Mouse (Mus musculus) mouse trophoblast stem cell (cell line): ENCODE data around the gene Cadm1.

ENCODE experiments used
- in situ Hi-C, 2 experiments: fragments of 300-500 bp; cut with MseI, MboI; formaldehyde crosslinking; loops; 2 replicates in 1 of 2; 3 replicates in 1 of 2; pipeline ENCODE4 v1.15.1; 2025

Gene Cadm1

DNA sequence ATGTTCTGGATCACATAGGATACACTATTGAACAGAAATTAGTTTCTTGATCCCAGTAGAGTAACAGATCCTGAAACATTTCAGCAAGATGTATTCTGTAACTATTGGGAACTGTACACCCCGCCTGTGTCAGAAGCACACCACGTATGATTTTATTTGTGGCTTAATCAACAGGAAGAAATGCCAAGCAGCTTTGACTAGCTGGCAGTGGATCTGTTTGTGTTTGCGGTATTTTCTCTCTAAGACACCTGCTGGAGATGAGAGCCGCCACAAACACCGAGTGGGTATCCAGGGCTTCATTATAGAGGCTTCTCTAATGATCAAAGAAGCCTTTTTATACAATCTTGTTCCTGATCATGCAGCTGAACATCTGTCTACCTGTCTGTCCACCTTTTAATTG, 204.9 kb downstream of the Cadm1 start:
- in situ Hi-C loops = no loop called here

DNA sequence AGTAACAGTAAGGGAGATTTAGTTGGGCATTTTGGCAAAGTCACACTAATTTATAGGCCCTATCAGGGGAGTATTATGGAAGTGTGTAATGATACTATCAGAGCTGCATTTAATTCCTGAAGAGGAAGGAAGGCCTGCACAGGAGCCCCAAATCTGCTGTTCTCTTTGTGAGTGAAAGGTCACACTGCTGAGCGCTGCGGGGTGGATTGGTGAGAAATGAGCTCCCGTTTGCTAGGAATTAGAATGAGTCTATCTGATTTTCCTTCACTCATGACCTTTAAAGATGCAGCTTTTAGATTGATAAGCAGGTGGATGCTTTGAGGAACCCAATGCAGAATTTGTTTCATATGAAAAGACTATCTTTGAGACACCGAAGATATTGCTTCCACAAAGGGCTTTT, 208.8 kb downstream of the Cadm1 start:
- in situ Hi-C loops = no loop called here

GRCm38 (mm10) chr9:47739276-47739675, 209.3 kb downstream of the Cadm1 start:
- in situ Hi-C loops = no loop called here

GRCm38 (mm10) chr9:47741751-47742150, 211.8 kb downstream of the Cadm1 start:
- in situ Hi-C loops = no loop called here

DNA sequence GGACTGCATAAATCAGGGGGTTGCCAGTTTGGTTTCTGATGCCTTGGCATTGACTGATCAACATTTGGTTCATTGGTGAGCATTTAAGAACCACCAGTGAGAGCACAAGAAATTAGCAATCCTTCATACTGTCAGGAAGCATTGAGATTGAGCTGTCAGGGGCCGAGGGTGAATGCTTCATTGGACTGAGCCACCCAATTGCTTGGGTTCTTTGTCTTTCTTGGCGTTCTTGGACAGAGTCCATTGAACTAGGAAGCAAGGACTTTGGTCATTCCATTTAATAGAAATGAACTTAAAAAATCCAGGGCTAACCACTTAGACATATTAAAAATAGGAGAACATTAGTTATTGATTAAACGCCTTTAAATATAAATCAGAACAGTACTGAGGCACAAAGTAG, 214.9 kb downstream of the Cadm1 start:
- in situ Hi-C loops = no loop called here

- in situ Hi-C loops = no loop called here
Measured at GRCm38 (mm10) chr9:47745716-47746115, 215.7 kb downstream of the Cadm1 start.

- in situ Hi-C loops = no loop called here
Measured at GRCm38 (mm10) chr9:47749160-47749559, 219.2 kb downstream of the Cadm1 start.

DNA sequence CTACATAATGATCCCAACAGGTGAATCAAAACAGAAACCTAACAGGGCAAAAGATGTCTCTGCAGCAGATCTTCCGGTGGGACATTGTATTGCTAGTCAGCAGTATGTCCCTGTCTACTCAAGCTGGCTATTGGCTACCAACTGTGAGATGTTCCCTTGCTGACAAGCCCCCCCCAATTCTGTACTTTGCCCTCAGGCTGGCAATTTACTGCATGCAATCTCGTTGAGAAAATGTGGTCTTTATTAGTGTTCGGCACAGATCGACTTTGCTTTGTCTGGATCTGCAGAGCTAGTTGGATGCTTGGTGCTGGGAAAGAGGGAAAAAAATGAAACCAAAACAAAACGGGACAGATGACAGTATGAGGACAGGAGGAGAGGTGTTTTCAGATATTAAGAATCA, 222.5 kb downstream of the Cadm1 start:
- in situ Hi-C loops = no loop called here

DNA sequence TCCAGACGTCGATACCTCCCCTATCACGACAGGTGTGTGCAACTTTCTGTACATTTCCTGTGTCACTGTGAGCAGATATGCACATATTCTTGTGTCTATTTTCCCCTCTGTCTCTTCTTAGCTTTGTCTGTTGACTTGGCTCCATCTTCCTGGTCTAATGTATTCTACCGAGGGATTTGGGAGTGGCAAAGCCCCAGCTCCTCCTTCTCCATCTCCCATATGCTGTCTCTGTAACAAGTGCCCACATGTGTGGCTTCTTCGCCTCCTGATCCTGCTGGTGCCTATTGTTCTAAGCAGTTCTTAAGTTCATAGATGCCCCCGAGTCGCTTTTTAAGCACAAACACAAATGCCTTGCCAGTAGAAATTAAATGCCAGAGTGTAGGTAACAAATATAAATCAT, 223.2 kb downstream of the Cadm1 start:
- in situ Hi-C loops = no loop called here

- in situ Hi-C loops = no loop called here
Measured at GRCm38 (mm10) chr9:47755119-47755518, 225.1 kb downstream of the Cadm1 start.

DNA sequence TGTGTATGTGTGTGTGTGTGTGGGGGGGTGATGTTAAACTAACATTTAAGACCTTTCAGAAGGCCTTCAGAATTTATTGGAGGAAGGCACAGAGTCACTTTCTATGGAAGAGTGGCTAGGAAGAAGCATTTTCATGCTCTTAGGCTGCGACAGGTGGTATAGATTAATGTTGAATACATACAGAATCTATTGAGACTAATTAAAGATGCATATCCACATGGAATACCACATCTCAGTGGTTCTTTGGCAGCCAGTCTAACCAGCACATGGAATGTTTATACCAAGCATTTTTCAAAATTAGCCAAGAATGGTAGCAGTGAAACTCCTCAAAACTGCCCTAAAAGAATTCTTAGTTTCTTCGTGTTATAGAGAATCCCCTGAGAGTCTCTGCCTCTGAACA, 227.8 kb downstream of the Cadm1 start:
- in situ Hi-C loops = no loop called here

GRCm38 (mm10) chr9:47758320-47758719, 228.3 kb downstream of the Cadm1 start:
- in situ Hi-C loops = no loop called here

GRCm38 (mm10) chr9:47759807-47760206, 229.8 kb downstream of the Cadm1 start:
- in situ Hi-C loops = no loop called here

DNA sequence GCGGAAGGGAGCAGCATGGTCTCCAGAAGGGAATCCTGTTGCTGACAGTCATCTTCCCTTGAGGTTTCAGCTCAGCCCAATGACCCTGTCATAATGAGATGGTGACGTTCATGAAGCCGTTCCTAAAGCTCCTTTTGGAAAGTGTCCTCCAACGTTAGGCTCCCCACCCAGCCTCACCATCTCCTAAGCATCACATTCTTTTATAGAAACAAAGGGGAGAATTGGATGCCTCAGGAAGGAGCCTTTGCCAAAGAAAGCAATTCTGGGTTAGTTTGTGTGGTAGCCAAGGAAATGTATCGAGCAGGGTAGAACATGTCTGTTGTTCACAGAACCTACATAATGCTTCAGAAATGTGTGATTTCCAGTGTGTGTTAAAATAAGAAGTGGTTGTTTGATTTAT, 231.6 kb downstream of the Cadm1 start:
- in situ Hi-C loops = no loop called here

DNA sequence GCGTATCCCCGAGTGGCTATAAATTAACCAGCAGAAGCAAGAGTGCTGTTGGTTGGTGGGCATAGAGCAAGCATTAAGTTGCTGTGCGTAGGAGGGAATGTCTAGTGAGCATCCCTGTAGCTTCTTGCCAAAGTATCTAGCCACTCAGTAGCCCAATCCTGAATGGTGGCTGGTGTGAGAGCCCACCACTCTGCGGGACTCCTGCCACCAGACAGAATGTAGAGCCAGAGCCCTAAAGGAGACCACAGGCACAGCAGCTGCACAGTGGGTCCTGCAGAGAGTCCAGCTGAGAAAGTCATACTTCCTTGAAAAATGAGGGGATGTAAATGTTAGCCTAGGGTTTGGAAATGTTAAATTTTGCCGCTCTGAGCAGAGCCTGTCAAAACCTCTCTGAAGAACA, 232.9 kb downstream of the Cadm1 start:
- in situ Hi-C loops = no loop called here

- in situ Hi-C loops = no loop called here
Measured at GRCm38 (mm10) chr9:47764920-47765319, 234.9 kb downstream of the Cadm1 start.

- in situ Hi-C loops = no loop called here
Measured at GRCm38 (mm10) chr9:47765323-47765722, 235.3 kb downstream of the Cadm1 start.

DNA sequence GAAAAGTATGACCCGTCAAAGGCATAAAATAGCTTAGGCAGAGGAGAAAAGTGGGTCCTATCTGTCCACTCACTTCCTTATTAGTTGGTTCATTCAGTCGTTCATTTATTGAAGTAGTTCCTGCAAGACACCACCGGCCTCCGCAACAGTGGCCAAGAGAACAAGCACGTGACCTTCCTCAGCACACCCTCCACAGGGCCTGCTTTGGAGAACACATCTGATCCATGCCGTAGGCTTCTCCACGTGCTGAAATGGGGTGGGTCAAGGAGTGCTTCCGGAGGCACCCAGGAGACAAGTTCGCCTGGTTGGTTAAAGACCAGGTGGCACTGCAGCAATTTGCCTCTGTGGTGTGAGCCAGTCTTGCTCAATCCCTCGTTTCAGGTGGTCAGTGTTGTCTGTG, 236.4 kb downstream of the Cadm1 start:
- in situ Hi-C loops = no loop called here

- in situ Hi-C loops = no loop called here
Measured at GRCm38 (mm10) chr9:47770836-47771235, 240.9 kb downstream of the Cadm1 start.

- in situ Hi-C loops = no loop called here
Measured at GRCm38 (mm10) chr9:47771953-47772352, 242.0 kb downstream of the Cadm1 start.

GRCm38 (mm10) chr9:47772750-47773149, 242.8 kb downstream of the Cadm1 start:
- in situ Hi-C loops = no loop called here

- in situ Hi-C loops = no loop called here
Measured at GRCm38 (mm10) chr9:47776941-47777919, 247.3 kb downstream of the Cadm1 start.

- in situ Hi-C loops = no loop called here
Measured at GRCm38 (mm10) chr9:47778438-47778837, 248.5 kb downstream of the Cadm1 start.

- in situ Hi-C loops = no loop called here
Measured at GRCm38 (mm10) chr9:47779291-47779690, 249.3 kb downstream of the Cadm1 start.
